Mouse (Mus musculus): ENCODE results near the gene Ccnd3.

GRCm38 (mm10) chr17:47629717-47630677 is 125.1 kb downstream of the Ccnd3 start:
- peak; percentile 11; the same call in 1 of the 2 replicates for TF ChIP-seq CTCF (IDR thresholded peaks at IDR 0.05; ENCODE audit: low read depth)
- no peak for TF ChIP-seq EP300 (IDR thresholded peaks at IDR 0.05; ENCODE audit: low read depth)
